8 mouse cellular contexts compared by ENCODE assay signal in the genomic region with DNA sequence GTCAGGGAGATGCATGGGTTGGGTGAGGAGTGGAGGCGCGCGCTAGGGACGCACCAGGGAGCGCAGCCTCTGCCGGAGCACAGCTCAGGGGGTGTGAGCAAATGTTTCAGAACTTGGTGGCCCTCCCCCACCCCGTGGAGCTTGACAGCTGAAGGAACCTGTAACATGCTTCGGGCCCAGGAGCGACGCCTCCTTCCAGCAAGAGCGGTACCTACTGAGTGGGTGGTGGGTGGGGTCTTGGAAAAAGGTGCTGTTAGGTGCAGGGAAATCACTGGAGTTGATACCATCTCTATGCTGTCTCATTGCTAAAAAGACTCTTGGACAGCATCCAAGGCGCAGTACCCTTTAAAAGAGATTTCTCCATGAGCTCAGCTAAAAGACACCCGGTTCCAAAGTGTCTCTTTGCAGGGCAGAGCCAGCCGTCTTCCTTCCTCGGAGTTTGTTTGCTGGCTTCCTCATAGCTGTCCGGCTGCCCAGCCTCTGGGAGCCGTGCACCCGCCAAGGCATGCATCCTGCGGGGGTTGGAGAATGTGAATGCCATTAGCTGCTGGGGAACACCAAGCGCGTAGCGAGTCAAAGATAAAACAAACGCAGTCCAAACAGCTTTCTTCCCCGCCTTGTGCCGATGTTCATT. TPM values are rescaled to one million over a fixed set of nuclear protein-coding genes. Genes with fewer than 3 reads are reported as not detected.
DNase-seq lines count a peak whose midpoint lies in the region; ATAC-seq and TF ChIP-seq lines count a peak whose summit lies in the region.

No protein-coding gene starts in this region.

- intact Hi-C loops in left cerebral cortex, postnatal 36 days (cut with DNase I), result loop anchor here (2.0 kb wide), 1 partner anchor 73 kb away; no protein-coding TSS in a partner anchor

- peak overlapping the region; percentile 100 for H3K4me2 ChIP-seq in intestine, embryonic 14.5 days (ENCODE audit: low read length)

- H3K4me1 ChIP-seq in embryonic facial prominence, embryonic 10.5 days, result peaks cover 21% of the 10 kb centered on the region
- no peaks in the 10 kb centered on the region for H3K4me1 ChIP-seq in intestine, embryonic 14.5 days (replicated peaks; ENCODE audit: control insufficient read depth, insufficient read depth, low read length)
- peaks cover 24% of the 10 kb centered on the region for H3K4me1 ChIP-seq in midbrain, embryonic 10.5 days
- H3K4me1 ChIP-seq in small intestine, adult 2 months (ENCODE audit: control insufficient read depth, insufficient read depth, insufficient read length, low read length), result peaks cover 8% of the 10 kb centered on the region; the same call in 1 of the 2 replicates

- H3K9me3 ChIP-seq in embryonic facial prominence, embryonic 10.5 days, result no peaks in the 10 kb centered on the region
- H3K9me3 ChIP-seq in intestine, embryonic 14.5 days (ENCODE audit: control insufficient read depth, low read length), result no peaks in the 10 kb centered on the region
- no peaks in the 10 kb centered on the region for H3K9me3 ChIP-seq in midbrain, embryonic 10.5 days (replicated peaks)

- peak; percentile 48 for DNase-seq in ZHBTc4 (ENCODE audit: low read depth, low spot score)
- peak; percentile 47 for DNase-seq in embryonic facial prominence, embryonic 10.5 days (ENCODE audit: low spot score)
- peak; percentile 76 for DNase-seq in intestine, embryonic 14.5 days (ENCODE audit: low spot score)
- DNase-seq in left cerebral cortex, postnatal 36 days (ENCODE audit: low spot score in 2 of 2), result peak; percentile 27 to 38
- peak; percentile 38 for DNase-seq in midbrain, embryonic 10.5 days (ENCODE audit: low spot score)
- no peak for DNase-seq in spleen, postnatal 10 days (ENCODE audit: low spot score in 2 of 2)

- no peak; the same call in 1 of the 2 replicates for TF ChIP-seq POLR2A in small intestine, adult 2 months (IDR thresholded peaks at IDR 0.05; ENCODE audit: low read depth, low read length)

- H3K27me3 ChIP-seq in embryonic facial prominence, embryonic 10.5 days (replicated peaks; ENCODE audit: low read depth, poor library complexity, severe bottlenecking), result peaks cover 68% of the 10 kb centered on the region
- 0 out of 2 replicates have a peak, but pooled peaks cover 2% of the 10 kb centered on the region for H3K27me3 ChIP-seq in intestine, embryonic 14.5 days (replicated peaks; ENCODE audit: control insufficient read depth, insufficient read depth, low read length)
- H3K27me3 ChIP-seq in midbrain, embryonic 10.5 days (ENCODE audit: low read depth, poor library complexity, severe bottlenecking), result peaks cover 58% of the 10 kb centered on the region
- no peaks in the 10 kb centered on the region for H3K27me3 ChIP-seq in small intestine, adult 2 months (ENCODE audit: control insufficient read depth, insufficient read depth, low read length)

- WGBS in embryonic facial prominence, embryonic 10.5 days, result under 1% methylated on average over 25 of the region's 25 CpGs
- WGBS in intestine, embryonic 14.5 days, result under 1% methylated on average over 25 of the region's 25 CpGs
- WGBS in midbrain, embryonic 10.5 days, result under 1% methylated on average over 25 of the region's 25 CpGs
- WGBS in small intestine, adult 2 months, result 2% methylated on average over 25 of the region's 25 CpGs

- TF ChIP-seq CTCF in small intestine, adult 2 months (IDR thresholded peaks at IDR 0.05; ENCODE audit: extremely low read depth, insufficient read length, insufficient replicate concordance, low read depth, low read length), result no peak

- peak overlapping the region; percentile 76 for H3K4me3 ChIP-seq in embryonic facial prominence, embryonic 10.5 days
- H3K4me3 ChIP-seq in intestine, embryonic 14.5 days (ENCODE audit: low read depth, low read length), result peak overlapping the region; percentile 60
- peak overlapping the region; percentile 73 for H3K4me3 ChIP-seq in midbrain, embryonic 10.5 days
- H3K4me3 ChIP-seq in small intestine, adult 2 months (ENCODE audit: low read depth, low read length), result peak overlapping the region; percentile 59

- peak overlapping the region; percentile 35 for H3K9ac ChIP-seq in intestine, embryonic 14.5 days (ENCODE audit: low read length)

- ATAC-seq in granulocyte monocyte progenitor cell, adult 5-6 weeks (replicated peaks; ENCODE audit: poor library complexity, severe bottlenecking), result peak; percentile 24
- ATAC-seq in intestine, embryonic 14.5 days (replicated peaks; ENCODE audit: low FRiP score, low TSS enrichment, low read depth), result 0 out of 2 replicates have a peak, but pooled peaks have one; percentile 51

- H3K27ac ChIP-seq in embryonic facial prominence, embryonic 10.5 days (replicated peaks), result no peak overlapping the region
- no peak overlapping the region for H3K27ac ChIP-seq in intestine, embryonic 14.5 days (ENCODE audit: low read depth)
- H3K27ac ChIP-seq in midbrain, embryonic 10.5 days (replicated peaks), result no peak overlapping the region
- no peak overlapping the region for H3K27ac ChIP-seq in small intestine, adult 2 months (ENCODE audit: insufficient read depth, low read depth, low read length)

- no peaks in the 10 kb centered on the region for H3K36me3 ChIP-seq in embryonic facial prominence, embryonic 10.5 days (replicated peaks)
- H3K36me3 ChIP-seq in intestine, embryonic 14.5 days (ENCODE audit: control insufficient read depth, insufficient read depth, low read length), result no peaks in the 10 kb centered on the region
- H3K36me3 ChIP-seq in midbrain, embryonic 10.5 days, result no peaks in the 10 kb centered on the region
- H3K36me3 ChIP-seq in small intestine, adult 2 months (ENCODE audit: control insufficient read depth, insufficient read depth, low read length), result no peaks in the 10 kb centered on the region

RNA-seq across cellular contexts. Expression of gene Bace2, which starts 0.8 kb away (rescaled TPM):
- 1.2 and 2.8 TPM in 2 replicates for polyA plus RNA-seq in embryonic facial prominence, embryonic 10.5 days (2016; fragmentation: Nextera tagmentation; extraction: Ambion mirVana)
- total RNA-seq in granulocyte monocyte progenitor cell, adult 5-6 weeks (2014; fragmentation: Nextera tagmentation), result not detected in 2 replicates
- total RNA-seq in granulocyte monocyte progenitor cell, adult 5-6 weeks (2017), result not detected in 2 replicates
- 9.7 and 10.8 TPM in 2 replicates for polyA plus RNA-seq in intestine, embryonic 14.5 days (2014; fragmentation: Nextera tagmentation; extraction: Ambion mirVana)
- 10 to 100 TPM in 1 of 2 experiments, 1 to 10 TPM in 1; 3.6 to 10.9 TPM for total RNA-seq in left cerebral cortex, postnatal 36 days (2021)
- polyA plus RNA-seq in midbrain, embryonic 10.5 days (2016; fragmentation: Nextera tagmentation; extraction: Ambion mirVana), result 1.1 and 1.8 TPM in 2 replicates
- polyA plus RNA-seq in small intestine, adult 2 months (2012; rRNA removed), result 2.0 and 7.4 TPM in 2 replicates

Comparison
In these comparisons a context has a peak if more than half of its experiments do, and no peak if none do; other contexts are left out.
1. DNase-seq: peak in ZHBTc4 (single experiment), embryonic facial prominence, embryonic 10.5 days (single experiment), intestine, embryonic 14.5 days (single experiment), left cerebral cortex, postnatal 36 days (2 of 2) and midbrain, embryonic 10.5 days (single experiment); none in spleen, postnatal 10 days (0 of 2).
2. Peak in every context shown above with its lines, with median percentiles within 50 percentile points of each other: H3K4me3 ChIP-seq.